Mouse (Mus musculus): ENCODE results near the gene Akt3. TPM values are rescaled to one million over a fixed set of nuclear protein-coding genes. Genes with fewer than 3 reads are reported as not detected.
A peak's percentile ranks its signal among the peaks of the same experiment; 100 is the strongest.

Akt3 gene
- polyA plus RNA-seq, 1 experiment: 20.2 TPM

GRCm38 (mm10) chr1:177259038-177259600 is 1.1 kb upstream of the Akt3 start:
- peaks cover 7% of the 10 kb centered on the region for H3K4me1 ChIP-seq (ENCODE audit: control insufficient read depth, insufficient read depth, low read length)
- 17% methylated on average over 16 of the region's 16 CpGs for WGBS
- H3K4me3 ChIP-seq (replicated peaks; ENCODE audit: control insufficient read depth, low read depth, low read length): peak overlapping the region; percentile 72
- TF ChIP-seq POLR2A (IDR thresholded peaks at IDR 0.05; ENCODE audit: borderline replicate concordance, control insufficient read depth, low read depth, low read length) (no peak), CTCF (IDR thresholded peaks at IDR 0.05; ENCODE audit: control insufficient read depth, insufficient read depth, low read length) (no peak)
- H3K27ac ChIP-seq (ENCODE audit: control insufficient read depth, insufficient read depth, low read depth, low read length, poor library complexity): peak overlapping the region; percentile 97

DNA sequence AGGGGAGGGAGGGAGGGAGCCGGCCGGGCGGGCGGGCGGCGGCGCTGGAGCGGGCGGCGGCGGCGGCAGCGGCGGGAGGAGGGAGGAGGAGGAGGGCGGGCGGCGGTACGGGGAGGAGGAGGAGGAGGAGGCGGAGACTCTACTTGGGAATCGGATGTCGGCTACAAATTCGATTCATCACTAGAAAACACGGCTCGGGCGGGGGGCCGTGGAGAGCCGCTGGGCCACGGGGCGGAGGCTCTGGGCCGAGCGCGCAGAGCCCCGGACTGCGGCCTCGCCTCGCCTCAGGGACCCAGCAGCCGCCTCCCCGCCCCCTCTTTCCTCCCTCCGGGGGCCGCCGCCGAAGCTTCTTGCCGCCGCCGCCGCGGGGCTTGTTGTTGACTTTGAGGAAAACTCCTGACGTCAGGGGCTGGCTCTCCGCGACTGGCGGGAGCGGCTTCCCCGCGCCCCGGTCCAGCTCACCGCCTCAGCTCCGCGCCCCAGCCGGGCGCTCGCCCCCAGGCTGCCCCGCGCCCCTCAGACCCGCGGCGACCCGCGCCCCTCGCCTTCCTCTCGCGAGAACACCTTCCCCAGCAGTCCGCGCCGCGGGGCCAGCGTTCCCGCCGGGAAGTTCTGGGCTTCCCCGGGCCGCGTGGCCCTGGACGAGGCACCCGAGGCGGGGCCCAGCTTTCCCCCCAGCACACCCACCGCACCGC is 487 bp upstream of the Akt3 start:
- Histone ChIP-seq H3K4me3 (replicated peaks; ENCODE audit: control insufficient read depth, low read depth, low read length) (peak overlapping the region; percentile 72), H3K4me1 (ENCODE audit: control insufficient read depth, insufficient read depth, low read length) (peaks cover 7% of the 10 kb centered on the region), H3K27ac (ENCODE audit: control insufficient read depth, insufficient read depth, low read depth, low read length, poor library complexity) (peak overlapping the region; percentile 97)
- TF ChIP-seq CTCF (IDR thresholded peaks at IDR 0.05; ENCODE audit: control insufficient read depth, insufficient read depth, low read length) (no peak), POLR2A (IDR thresholded peaks at IDR 0.05; ENCODE audit: borderline replicate concordance, control insufficient read depth, low read depth, low read length) (peak; percentile 51; the same call in 1 of the 2 replicates)
- under 1% methylated on average over 59 of the region's 86 CpGs for WGBS

DNA sequence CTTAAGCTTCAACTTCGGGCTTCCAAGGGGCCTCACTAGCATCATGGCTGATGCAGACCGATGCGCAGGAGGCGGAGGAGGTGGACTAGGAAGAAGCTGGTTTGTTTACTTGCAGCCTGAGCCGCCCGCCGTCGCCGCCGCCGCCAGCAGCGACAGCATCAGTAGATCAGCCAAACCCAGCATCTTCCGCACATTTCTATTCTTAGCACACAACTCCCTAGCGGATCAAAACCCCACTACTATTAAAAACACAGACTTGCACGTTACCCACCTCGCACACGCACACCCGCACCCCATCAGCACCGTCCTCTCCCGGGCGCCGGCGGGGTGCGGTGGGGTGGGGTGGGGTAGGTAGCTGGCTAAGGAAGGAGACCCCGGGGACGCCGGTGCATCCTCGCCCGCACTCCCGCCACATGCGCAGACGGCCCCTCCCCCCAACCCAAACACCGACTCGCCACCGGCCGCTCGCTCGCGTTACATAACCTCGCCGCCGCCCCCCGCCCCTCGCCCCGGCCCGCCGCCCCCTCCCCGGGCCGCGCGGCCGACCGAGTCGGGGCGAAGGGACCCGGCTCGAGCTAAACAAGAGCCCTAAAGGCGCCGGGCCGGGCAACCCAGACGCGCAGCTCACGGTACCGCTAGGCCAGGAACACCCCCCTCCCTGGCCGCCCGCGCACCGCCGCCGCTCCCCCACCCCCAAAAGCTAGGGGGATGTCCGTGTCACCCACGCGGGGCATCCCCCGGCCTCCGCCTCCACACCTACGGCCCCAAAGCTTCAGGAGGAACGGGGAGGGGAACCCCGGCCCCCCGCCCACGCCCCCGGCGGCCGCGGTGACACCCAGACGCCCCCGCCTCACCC is 597 bp downstream of the Akt3 start:
- H3K4me1 ChIP-seq (ENCODE audit: control insufficient read depth, insufficient read depth, low read length): peaks cover 7% of the 10 kb centered on the region

DNA sequence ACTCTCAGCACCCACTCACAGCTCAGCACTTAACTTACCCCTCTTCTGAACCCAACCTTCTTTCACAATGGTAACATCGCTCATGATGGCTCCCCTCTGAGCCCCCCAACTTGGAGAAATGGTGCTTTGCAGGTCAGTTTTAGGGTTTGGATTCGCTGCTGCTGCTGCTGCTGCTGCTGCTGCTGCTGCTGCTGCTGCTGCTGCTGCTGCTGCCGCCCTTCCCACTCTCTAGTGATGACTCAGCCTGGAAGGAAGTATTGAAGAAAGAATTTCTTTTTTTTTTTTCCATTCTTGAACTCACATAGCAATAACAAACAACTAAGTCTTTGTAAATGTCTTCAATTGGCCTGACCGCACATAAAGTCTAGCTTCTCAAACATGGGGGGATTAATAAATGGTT is 9.4 kb downstream of the Akt3 start:
- Histone ChIP-seq H3K27ac (ENCODE audit: control insufficient read depth, insufficient read depth, low read depth, low read length, poor library complexity) (no peak overlapping the region), H3K4me3 (replicated peaks; ENCODE audit: control insufficient read depth, low read depth, low read length) (no peak overlapping the region), H3K4me1 (ENCODE audit: control insufficient read depth, insufficient read depth, low read length) (no peaks in the 10 kb centered on the region)
- WGBS: 57% methylated on average over 4 of the region's 4 CpGs
- TF ChIP-seq CTCF (IDR thresholded peaks at IDR 0.05; ENCODE audit: control insufficient read depth, insufficient read depth, low read length) (no peak), POLR2A (IDR thresholded peaks at IDR 0.05; ENCODE audit: borderline replicate concordance, control insufficient read depth, low read depth, low read length) (no peak)

More for the DNA sequence above, 597 bp downstream of the Akt3 start:
- TF ChIP-seq POLR2A (IDR thresholded peaks at IDR 0.05; ENCODE audit: borderline replicate concordance, control insufficient read depth, low read depth, low read length) (no peak), CTCF (IDR thresholded peaks at IDR 0.05; ENCODE audit: control insufficient read depth, insufficient read depth, low read length) (no peak)
- WGBS: 1% methylated on average over 81 of the region's 86 CpGs
- peak overlapping the region; percentile 34 for H3K27ac ChIP-seq (ENCODE audit: control insufficient read depth, insufficient read depth, low read depth, low read length, poor library complexity)
- H3K4me3 ChIP-seq (replicated peaks; ENCODE audit: control insufficient read depth, low read depth, low read length): peak overlapping the region; percentile 66

DNA sequence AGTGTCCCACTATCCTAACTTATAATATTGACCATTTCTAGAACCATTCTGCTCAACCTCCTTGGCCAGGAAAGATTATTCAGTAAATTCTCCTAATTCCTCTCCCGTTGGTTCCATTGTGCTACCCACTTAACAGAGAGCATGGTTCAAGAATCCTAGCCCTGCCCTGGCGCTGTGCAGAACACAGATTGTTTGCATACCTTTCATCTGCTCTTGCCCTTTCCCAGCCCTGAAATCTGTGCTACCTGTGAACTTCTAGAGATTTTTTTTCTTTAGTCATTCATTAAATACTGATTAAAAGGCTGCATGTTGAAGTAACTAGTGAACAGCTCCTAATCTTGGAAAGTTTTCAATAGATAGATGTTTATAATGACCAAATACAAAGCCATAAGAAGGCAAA is 19.6 kb downstream of the Akt3 start:
- 93% methylated on average over 2 of the region's 2 CpGs for WGBS
- Histone ChIP-seq H3K27ac (ENCODE audit: control insufficient read depth, insufficient read depth, low read depth, low read length, poor library complexity) (no peak overlapping the region), H3K4me1 (ENCODE audit: control insufficient read depth, insufficient read depth, low read length) (no peaks in the 10 kb centered on the region), H3K4me3 (replicated peaks; ENCODE audit: control insufficient read depth, low read depth, low read length) (no peak overlapping the region)
- no peak for TF ChIP-seq POLR2A (IDR thresholded peaks at IDR 0.05; ENCODE audit: borderline replicate concordance, control insufficient read depth, low read depth, low read length)
- no peak for TF ChIP-seq CTCF (IDR thresholded peaks at IDR 0.05; ENCODE audit: control insufficient read depth, insufficient read depth, low read length)

GRCm38 (mm10) chr1:177236695-177237094 is 21.3 kb downstream of the Akt3 start:
- 38% methylated on average over 2 of the region's 2 CpGs for WGBS
- TF ChIP-seq POLR2A (IDR thresholded peaks at IDR 0.05; ENCODE audit: borderline replicate concordance, control insufficient read depth, low read depth, low read length) (no peak), CTCF (IDR thresholded peaks at IDR 0.05; ENCODE audit: control insufficient read depth, insufficient read depth, low read length) (no peak)
- Histone ChIP-seq H3K4me1 (ENCODE audit: control insufficient read depth, insufficient read depth, low read length) (no peaks in the 10 kb centered on the region), H3K4me3 (replicated peaks; ENCODE audit: control insufficient read depth, low read depth, low read length) (no peak overlapping the region), H3K27ac (ENCODE audit: control insufficient read depth, insufficient read depth, low read depth, low read length, poor library complexity) (no peak overlapping the region)

- no peaks in the 10 kb centered on the region for H3K4me1 ChIP-seq (ENCODE audit: control insufficient read depth, insufficient read depth, low read length)
- no peak overlapping the region for H3K4me3 ChIP-seq (replicated peaks; ENCODE audit: control insufficient read depth, low read depth, low read length)
- no peak for TF ChIP-seq CTCF (IDR thresholded peaks at IDR 0.05; ENCODE audit: control insufficient read depth, insufficient read depth, low read length)
- TF ChIP-seq POLR2A (IDR thresholded peaks at IDR 0.05; ENCODE audit: borderline replicate concordance, control insufficient read depth, low read depth, low read length): no peak
- no peak overlapping the region for H3K27ac ChIP-seq (ENCODE audit: control insufficient read depth, insufficient read depth, low read depth, low read length, poor library complexity)
Observed at GRCm38 (mm10) chr1:177236249-177236648, 21.8 kb downstream of the Akt3 start.

DNA sequence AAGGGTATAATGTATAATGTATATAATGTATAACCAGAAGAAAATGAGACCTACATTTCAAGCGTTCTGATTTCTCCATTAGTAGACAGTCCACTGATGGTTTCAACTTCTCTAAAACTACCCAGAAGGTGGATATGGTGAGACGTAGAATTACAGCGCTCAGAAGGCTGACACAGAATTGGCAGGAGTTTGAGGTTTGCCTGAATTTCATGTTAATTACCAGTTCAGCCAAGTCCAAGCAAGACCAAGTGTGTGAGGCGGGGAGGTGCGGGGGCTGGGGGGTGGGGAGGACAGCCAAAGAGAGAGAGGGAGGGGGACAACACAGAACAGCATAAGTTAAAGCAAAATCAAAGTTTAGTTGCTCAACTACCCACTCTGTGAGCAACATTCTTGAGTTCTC is 23.5 kb downstream of the Akt3 start:
- WGBS: 80% methylated on average over 5 of the region's 5 CpGs
- H3K4me1 ChIP-seq (ENCODE audit: control insufficient read depth, insufficient read depth, low read length): no peaks in the 10 kb centered on the region
- TF ChIP-seq POLR2A (IDR thresholded peaks at IDR 0.05; ENCODE audit: borderline replicate concordance, control insufficient read depth, low read depth, low read length) (no peak), CTCF (IDR thresholded peaks at IDR 0.05; ENCODE audit: control insufficient read depth, insufficient read depth, low read length) (no peak)
- no peak overlapping the region for H3K27ac ChIP-seq (ENCODE audit: control insufficient read depth, insufficient read depth, low read depth, low read length, poor library complexity)
- H3K4me3 ChIP-seq (replicated peaks; ENCODE audit: control insufficient read depth, low read depth, low read length): no peak overlapping the region
